Mouse (Mus musculus) lung, adult 2 months (tissue): Measurements from ENCODE around the gene Sgcd.

ENCODE experiments used
- CTCF ChIP-seq: fragments of 200-500 bp; IDR thresholded peaks from 2 replicates; pipeline ENCODE4 v1.5.1; 2011; ENCODE audit warnings: mild to moderate bottlenecking, low read length, control low read depth; ENCODE audit not compliant: insufficient read depth
- POLR2A ChIP-seq: fragments of 200-500 bp; IDR thresholded peaks from 2 replicates; pipeline ENCODE4 v1.6.1; 2011; ENCODE audit warnings: low read depth, mild to moderate bottlenecking, control low read depth, low read length, borderline replicate concordance; ENCODE audit errors: extremely low read depth

DNA sequence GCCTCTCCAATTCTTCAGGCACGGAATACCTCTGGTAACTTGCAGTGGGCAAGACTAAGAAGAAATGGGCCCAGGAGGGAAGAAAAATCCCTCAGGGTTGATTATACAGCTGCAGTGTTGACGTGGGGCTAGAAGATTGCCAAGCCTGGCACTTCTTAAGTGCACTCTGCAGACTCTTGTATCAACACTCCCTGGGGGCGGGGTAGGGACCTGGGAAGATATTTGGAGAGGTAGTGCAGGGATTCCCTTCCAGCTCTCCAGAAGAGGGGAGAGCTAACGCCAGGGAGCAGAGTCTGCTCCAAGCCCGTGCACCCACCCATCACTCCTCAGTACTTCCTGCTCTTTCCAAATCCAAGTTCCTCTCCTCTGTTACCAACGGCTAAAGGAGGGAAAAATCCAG, 967.9 kb downstream of the Sgcd start:
- TF ChIP-seq CTCF (no peak), POLR2A (no peak)
